Mouse (Mus musculus): ENCODE results near the gene Immp2l. TPM values are rescaled to one million over a fixed set of nuclear protein-coding genes. Genes with fewer than 3 reads are reported as not detected.

Gene Immp2l
- total and polyA plus RNA-seq, 2 experiments = 35.8 to 133 TPM

DNA sequence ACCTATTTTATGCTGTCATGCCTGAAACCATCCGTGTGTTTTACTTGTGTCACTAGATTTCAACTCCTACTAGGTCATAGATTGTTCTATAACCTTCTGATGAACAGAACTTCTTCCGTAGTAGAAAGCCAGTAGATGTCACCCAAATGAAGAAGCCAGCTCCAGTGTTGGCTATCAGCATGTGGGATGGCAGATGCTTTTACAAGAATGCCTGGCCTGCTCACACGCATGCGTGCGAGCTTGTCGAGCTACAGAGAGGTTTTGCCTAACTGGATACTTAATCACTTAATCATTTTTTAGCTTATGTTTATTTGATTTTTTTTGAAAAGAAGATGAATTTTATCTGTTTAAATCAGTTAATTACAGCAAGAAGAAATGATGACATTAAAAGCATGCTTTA is 805.6 kb downstream of the Immp2l start:
- no peak for TF ChIP-seq POLR2A (IDR thresholded peaks at IDR 0.05; ENCODE audit: extremely low read depth, insufficient read depth, low read length)
- no peak for TF ChIP-seq CTCF (IDR thresholded peaks at IDR 0.05; ENCODE audit: low read depth, low read length)
- no peak overlapping the region for H3K27ac ChIP-seq (replicated peaks; ENCODE audit: insufficient read depth, low read depth, low read length)
- no peak for DNase-seq (ENCODE audit: extremely low read depth, low read depth, low spot score)
- no peak overlapping the region for H3K4me3 ChIP-seq (ENCODE audit: insufficient read depth, low read depth, low read length)
- no peaks in the 10 kb centered on the region for H3K4me1 ChIP-seq (ENCODE audit: control insufficient read depth, insufficient read depth, low read length)
- H3K9ac ChIP-seq (ENCODE audit: low read depth, low read length) = no peak overlapping the region
- WGBS = 94% methylated on average over 6 of the region's 6 CpGs
- no peaks in the 10 kb centered on the region for H3K36me3 ChIP-seq (ENCODE audit: control insufficient read depth, insufficient read depth, low read length)
- no peaks in the 10 kb centered on the region for H3K27me3 ChIP-seq (ENCODE audit: control insufficient read depth, insufficient read depth, low read length)
- H3K79me2 ChIP-seq (ENCODE audit: control insufficient read depth, insufficient read depth, low read length) = no peaks in the 10 kb centered on the region

DNA sequence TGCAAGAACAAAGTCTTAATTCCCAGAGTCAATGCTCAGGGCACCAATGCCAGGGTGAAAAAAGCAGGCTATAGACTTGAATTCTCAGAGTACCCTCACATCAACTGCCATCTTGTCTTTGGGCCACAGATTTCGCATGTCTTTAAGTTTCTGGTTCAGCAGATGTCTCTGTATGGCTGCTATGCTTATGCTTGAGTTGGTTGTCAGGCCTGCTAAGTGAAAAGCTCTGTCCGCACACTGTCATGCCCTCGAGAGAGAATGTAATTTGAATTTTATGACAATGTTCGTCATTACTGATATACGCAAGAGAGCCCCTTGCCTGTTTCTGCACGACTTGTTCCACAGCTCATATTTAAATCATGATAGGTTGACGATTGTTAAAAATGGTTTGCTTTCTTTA is 807.8 kb downstream of the Immp2l start:
- no peak overlapping the region for H3K27ac ChIP-seq (replicated peaks; ENCODE audit: insufficient read depth, low read depth, low read length)
- DNase-seq (ENCODE audit: extremely low read depth, low read depth, low spot score) = no peak
- H3K9ac ChIP-seq (ENCODE audit: low read depth, low read length) = no peak overlapping the region
- H3K36me3 ChIP-seq (ENCODE audit: control insufficient read depth, insufficient read depth, low read length) = no peaks in the 10 kb centered on the region
- no peaks in the 10 kb centered on the region for H3K79me2 ChIP-seq (ENCODE audit: control insufficient read depth, insufficient read depth, low read length)
- no peaks in the 10 kb centered on the region for H3K4me1 ChIP-seq (ENCODE audit: control insufficient read depth, insufficient read depth, low read length)
- H3K4me3 ChIP-seq (ENCODE audit: insufficient read depth, low read depth, low read length) = no peak overlapping the region
- 97% methylated on average over 7 of the region's 7 CpGs for WGBS
- TF ChIP-seq CTCF (IDR thresholded peaks at IDR 0.05; ENCODE audit: low read depth, low read length) = no peak
- no peaks in the 10 kb centered on the region for H3K27me3 ChIP-seq (ENCODE audit: control insufficient read depth, insufficient read depth, low read length)

- Histone ChIP-seq H3K4me3 (ENCODE audit: insufficient read depth, low read depth, low read length) (no peak overlapping the region), H3K27ac (replicated peaks; ENCODE audit: insufficient read depth, low read depth, low read length) (no peak overlapping the region), H3K9ac (ENCODE audit: low read depth, low read length) (no peak overlapping the region), H3K79me2 (ENCODE audit: control insufficient read depth, insufficient read depth, low read length) (no peaks in the 10 kb centered on the region), H3K27me3 (ENCODE audit: control insufficient read depth, insufficient read depth, low read length) (no peaks in the 10 kb centered on the region), H3K36me3 (ENCODE audit: control insufficient read depth, insufficient read depth, low read length) (no peaks in the 10 kb centered on the region), H3K4me1 (ENCODE audit: control insufficient read depth, insufficient read depth, low read length) (no peaks in the 10 kb centered on the region)
- DNase-seq (ENCODE audit: extremely low read depth, low read depth, low spot score) = no peak
- 90% methylated on average over 2 of the region's 2 CpGs for WGBS
- no peak for TF ChIP-seq POLR2A (IDR thresholded peaks at IDR 0.05; ENCODE audit: extremely low read depth, insufficient read depth, low read length)
- no peak for TF ChIP-seq CTCF (IDR thresholded peaks at IDR 0.05; ENCODE audit: low read depth, low read length)
These were observed 810.8 kb downstream of the Immp2l start for GRCm38 (mm10) chr12:41834646-41835045.

DNA sequence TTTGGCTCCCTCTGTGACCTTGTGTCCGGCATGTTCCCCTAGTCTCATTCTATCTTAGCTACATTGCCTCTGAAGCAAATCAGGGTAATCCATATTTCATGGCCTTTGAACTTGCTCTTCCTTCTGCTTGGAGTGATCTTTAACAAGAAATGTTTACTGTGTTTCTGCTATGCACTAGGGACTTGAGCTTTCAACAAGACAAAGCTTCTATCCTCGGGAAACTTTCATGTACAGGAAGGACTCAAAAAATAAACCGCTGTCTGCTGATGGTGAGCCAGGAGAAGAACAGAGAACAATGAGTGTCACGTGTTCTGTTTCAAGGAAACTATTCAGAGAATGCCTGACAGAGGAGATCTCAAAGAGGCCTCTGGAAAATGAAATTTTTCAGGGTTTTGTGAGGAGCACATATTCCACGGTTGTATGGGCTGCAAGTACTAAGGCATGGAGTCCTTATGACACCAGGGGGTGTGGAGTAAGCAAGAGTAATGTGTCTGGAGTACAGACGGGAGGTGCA is 814.5 kb downstream of the Immp2l start:
- Histone ChIP-seq H3K4me1 (ENCODE audit: control insufficient read depth, insufficient read depth, low read length) (no peaks in the 10 kb centered on the region), H3K27ac (replicated peaks; ENCODE audit: insufficient read depth, low read depth, low read length) (no peak overlapping the region), H3K9ac (ENCODE audit: low read depth, low read length) (no peak overlapping the region), H3K27me3 (ENCODE audit: control insufficient read depth, insufficient read depth, low read length) (no peaks in the 10 kb centered on the region), H3K79me2 (ENCODE audit: control insufficient read depth, insufficient read depth, low read length) (no peaks in the 10 kb centered on the region; the same call in 1 of the 2 replicates), H3K4me3 (ENCODE audit: insufficient read depth, low read depth, low read length) (no peak overlapping the region), H3K36me3 (ENCODE audit: control insufficient read depth, insufficient read depth, low read length) (no peaks in the 10 kb centered on the region)
- no peak for TF ChIP-seq CTCF (IDR thresholded peaks at IDR 0.05; ENCODE audit: low read depth, low read length)
- TF ChIP-seq POLR2A (IDR thresholded peaks at IDR 0.05; ENCODE audit: extremely low read depth, insufficient read depth, low read length) = no peak
- no peak for DNase-seq (ENCODE audit: extremely low read depth, low read depth, low spot score)
- WGBS = 71% methylated on average over 6 of the region's 6 CpGs

DNA sequence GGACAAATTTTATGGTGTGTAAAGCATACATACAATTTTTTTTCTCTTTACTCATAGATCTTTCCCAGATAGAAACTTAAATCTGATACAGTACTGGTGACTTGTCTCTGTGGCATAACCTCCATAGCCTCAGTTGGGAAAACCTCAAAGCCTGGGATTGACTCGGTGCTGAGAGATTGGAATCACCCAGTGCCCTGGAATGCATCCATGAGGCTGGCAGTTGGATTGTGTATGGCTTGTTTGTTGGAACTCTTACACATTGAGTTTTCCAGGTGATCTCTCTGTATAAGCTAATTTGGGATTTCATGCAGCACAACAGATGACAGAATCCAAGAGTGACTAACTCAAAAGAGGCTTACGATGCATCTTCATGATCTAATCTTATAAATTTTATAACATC is 815.4 kb downstream of the Immp2l start:
- no peaks in the 10 kb centered on the region for H3K27me3 ChIP-seq (ENCODE audit: control insufficient read depth, insufficient read depth, low read length)
- H3K27ac ChIP-seq (replicated peaks; ENCODE audit: insufficient read depth, low read depth, low read length) = no peak overlapping the region
- H3K9ac ChIP-seq (ENCODE audit: low read depth, low read length) = no peak overlapping the region
- H3K4me3 ChIP-seq (ENCODE audit: insufficient read depth, low read depth, low read length) = no peak overlapping the region
- no peaks in the 10 kb centered on the region for H3K36me3 ChIP-seq (ENCODE audit: control insufficient read depth, insufficient read depth, low read length)
- TF ChIP-seq POLR2A (IDR thresholded peaks at IDR 0.05; ENCODE audit: extremely low read depth, insufficient read depth, low read length) = no peak
- no peak for TF ChIP-seq CTCF (IDR thresholded peaks at IDR 0.05; ENCODE audit: low read depth, low read length)
- no peak for DNase-seq (ENCODE audit: extremely low read depth, low read depth, low spot score)
- no peaks in the 10 kb centered on the region for H3K4me1 ChIP-seq (ENCODE audit: control insufficient read depth, insufficient read depth, low read length)
- 86% methylated on average over 2 of the region's 2 CpGs for WGBS
- H3K79me2 ChIP-seq (ENCODE audit: control insufficient read depth, insufficient read depth, low read length) = no peaks in the 10 kb centered on the region; the same call in 1 of the 2 replicates

DNA sequence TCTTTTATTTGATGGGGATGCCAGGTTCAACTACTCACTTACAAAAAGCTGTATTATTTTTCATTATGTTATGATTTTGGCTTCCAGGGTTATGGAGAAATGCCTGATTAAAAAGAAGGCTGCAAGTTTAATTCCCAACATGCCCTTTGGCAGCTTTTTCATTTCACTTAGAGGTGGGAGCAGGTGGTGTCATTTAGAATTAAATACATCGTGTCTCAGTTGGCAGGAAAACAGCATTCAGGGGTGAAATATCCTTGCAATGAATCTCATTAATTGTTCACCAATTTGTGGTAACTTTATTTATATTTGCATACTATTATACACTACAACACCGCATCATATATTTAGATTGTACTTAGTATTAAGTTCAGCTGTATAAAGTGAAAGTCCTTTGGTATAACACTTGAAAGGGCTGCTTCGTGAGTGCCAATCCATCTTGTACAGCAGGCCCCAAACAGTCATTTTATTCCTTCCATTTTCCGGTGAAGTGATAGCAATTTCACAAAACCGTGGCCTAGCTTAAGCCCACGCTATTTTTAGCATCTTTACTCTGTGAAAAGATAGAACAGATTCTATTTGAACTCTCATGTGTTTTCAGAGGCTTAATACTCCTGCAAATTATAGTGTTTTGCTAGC is 818.9 kb downstream of the Immp2l start:
- Histone ChIP-seq H3K27ac (replicated peaks; ENCODE audit: insufficient read depth, low read depth, low read length) (no peak overlapping the region), H3K27me3 (ENCODE audit: control insufficient read depth, insufficient read depth, low read length) (no peaks in the 10 kb centered on the region), H3K79me2 (ENCODE audit: control insufficient read depth, insufficient read depth, low read length) (no peaks in the 10 kb centered on the region; the same call in 1 of the 2 replicates), H3K4me1 (ENCODE audit: control insufficient read depth, insufficient read depth, low read length) (no peaks in the 10 kb centered on the region), H3K4me3 (ENCODE audit: insufficient read depth, low read depth, low read length) (no peak overlapping the region), H3K36me3 (ENCODE audit: control insufficient read depth, insufficient read depth, low read length) (no peaks in the 10 kb centered on the region), H3K9ac (ENCODE audit: low read depth, low read length) (no peak overlapping the region)
- 89% methylated on average over 6 of the region's 6 CpGs for WGBS
- no peak for TF ChIP-seq POLR2A (IDR thresholded peaks at IDR 0.05; ENCODE audit: extremely low read depth, insufficient read depth, low read length)
- no peak for TF ChIP-seq CTCF (IDR thresholded peaks at IDR 0.05; ENCODE audit: low read depth, low read length)
- DNase-seq (ENCODE audit: extremely low read depth, low read depth, low spot score) = no peak

Data from liver, adult 2 months (tissue).